Mouse (Mus musculus): ENCODE results near the gene Hjurp. TPM values are rescaled to one million over a fixed set of nuclear protein-coding genes. Genes with fewer than 3 reads are reported as not detected.
"Not testable (repeated sequence)": the region's sequence is repeated elsewhere in the genome, so short reads cannot be mapped to it uniquely, and the experiment has no call there.

Gene Hjurp
- polyA plus RNA-seq, 1 experiment = 29.4 TPM

DNA sequence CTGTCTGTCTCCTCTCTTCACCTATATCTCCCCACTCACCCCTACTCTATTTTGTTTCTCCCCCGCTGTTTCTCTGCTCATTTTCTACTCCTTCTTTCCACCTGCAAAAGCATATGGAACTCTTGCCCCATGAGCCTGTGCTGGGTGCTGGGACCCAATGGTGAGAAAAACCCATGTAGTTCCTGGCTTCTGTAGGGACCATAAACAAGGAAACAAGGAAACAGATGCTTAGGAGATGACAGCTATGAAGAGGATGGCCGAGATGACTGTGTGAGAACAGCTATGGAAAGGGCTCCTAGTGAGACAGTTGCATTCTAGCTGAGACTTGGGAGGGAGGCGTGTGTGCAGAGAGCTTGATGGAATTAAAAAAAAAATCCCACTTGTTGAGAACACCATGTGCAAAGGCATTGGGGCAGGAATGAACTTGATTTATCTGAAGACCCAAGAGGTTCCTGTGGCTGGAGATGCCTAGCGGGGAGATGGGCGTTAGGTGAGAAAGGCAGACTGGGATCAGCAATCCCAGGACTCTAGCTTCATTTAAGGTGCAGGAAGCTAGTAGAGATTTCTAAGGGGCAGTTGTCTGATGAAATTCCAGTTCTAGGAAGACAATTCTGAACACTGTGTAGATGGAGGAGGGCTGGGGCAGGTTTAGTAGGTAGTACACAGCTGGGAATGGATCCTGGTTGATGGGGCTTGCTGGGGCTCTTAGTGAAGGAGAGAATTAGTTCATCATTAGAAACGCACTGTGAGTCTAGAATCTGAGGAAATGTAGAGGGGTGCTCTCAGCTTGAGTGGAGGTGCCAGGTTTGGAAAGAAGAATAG is 46.2 kb downstream of the Hjurp start:
- WGBS = 69% methylated on average over 6 of the region's 6 CpGs
- TF ChIP-seq POLR2A (IDR thresholded peaks at IDR 0.05; ENCODE audit: borderline replicate concordance, extremely low read depth, low read depth, low read length) (no peak), CTCF (IDR thresholded peaks at IDR 0.05; ENCODE audit: insufficient read depth, low read length) (no peak)
- Histone ChIP-seq H3K4me1 (ENCODE audit: control insufficient read depth, insufficient read depth, low read length) (no peaks in the 10 kb centered on the region), H3K4me3 (replicated peaks; ENCODE audit: extremely low read depth, low read depth, low read length) (no peak overlapping the region)
- no peak for DNase-seq

DNA sequence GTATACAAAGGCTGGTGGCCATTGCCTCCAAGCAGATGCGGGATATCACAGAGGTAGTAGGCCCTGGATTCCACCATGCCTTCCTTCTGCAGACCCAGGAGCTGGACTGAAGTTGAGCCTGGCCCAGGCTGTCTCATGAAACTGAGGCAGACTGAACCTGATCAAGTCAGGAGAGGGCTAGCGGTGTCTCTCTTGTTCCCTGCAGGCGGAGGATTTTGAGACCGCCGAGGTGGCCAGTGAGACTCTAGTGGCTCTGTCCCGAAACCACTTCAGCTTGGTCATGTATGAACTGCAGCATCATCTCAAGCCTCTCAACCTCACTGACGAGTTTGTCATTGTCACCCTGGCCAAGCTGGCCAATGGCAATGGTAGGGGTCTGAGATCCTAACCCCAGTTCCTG is 47.0 kb downstream of the Hjurp start:
- Histone ChIP-seq H3K4me3 (replicated peaks; ENCODE audit: extremely low read depth, low read depth, low read length) (no peak overlapping the region), H3K4me1 (ENCODE audit: control insufficient read depth, insufficient read depth, low read length) (no peaks in the 10 kb centered on the region)
- no peak for TF ChIP-seq CTCF (IDR thresholded peaks at IDR 0.05; ENCODE audit: insufficient read depth, low read length)
- TF ChIP-seq POLR2A (IDR thresholded peaks at IDR 0.05; ENCODE audit: borderline replicate concordance, extremely low read depth, low read depth, low read length) = no peak
- 67% methylated on average over 7 of the region's 7 CpGs for WGBS
- no peak for DNase-seq

DNA sequence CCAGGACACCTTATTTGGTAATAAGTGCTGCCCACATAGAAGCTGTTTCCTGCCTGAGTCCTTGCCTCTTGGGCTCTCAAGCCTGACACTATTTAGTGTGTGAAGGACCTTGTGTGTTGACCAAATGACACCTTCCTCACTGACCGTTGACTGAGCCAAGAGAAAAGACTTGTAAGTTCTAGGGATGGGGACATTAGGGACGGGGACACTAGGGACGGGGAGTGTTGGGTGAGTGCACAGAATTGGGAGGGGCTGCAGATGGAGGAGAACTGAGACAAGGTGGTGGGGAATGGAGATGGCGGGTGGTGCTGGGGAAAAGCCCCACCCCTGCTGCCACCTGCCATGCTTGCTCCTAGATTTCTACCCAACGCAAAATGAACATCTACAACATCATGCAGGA is 47.4 kb downstream of the Hjurp start:
- no peak for TF ChIP-seq POLR2A (IDR thresholded peaks at IDR 0.05; ENCODE audit: borderline replicate concordance, extremely low read depth, low read depth, low read length)
- TF ChIP-seq CTCF (IDR thresholded peaks at IDR 0.05; ENCODE audit: insufficient read depth, low read length) = no peak
- peak; percentile 10 for DNase-seq
- 82% methylated on average over 5 of the region's 5 CpGs for WGBS

DNA sequence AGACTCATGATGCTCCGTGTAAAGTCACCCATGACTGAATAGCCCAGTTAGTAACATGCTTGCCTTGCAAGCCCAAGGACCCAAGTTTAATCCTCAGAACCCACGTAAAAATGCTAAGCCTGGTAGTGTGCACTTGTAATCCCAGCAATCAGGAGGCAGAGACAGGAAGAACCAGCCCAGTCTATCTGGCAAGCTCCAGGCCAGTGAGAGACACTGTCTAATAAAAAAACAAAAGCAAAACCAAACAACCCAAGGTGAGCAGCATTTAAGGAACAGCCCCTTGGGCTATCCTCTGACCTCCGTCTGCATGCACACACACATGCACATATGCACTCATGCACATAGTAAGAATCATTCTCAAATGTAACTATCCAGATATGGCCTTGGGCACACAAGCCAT is 47.9 kb downstream of the Hjurp start:
- 74% methylated on average over 3 of the region's 3 CpGs for WGBS
- TF ChIP-seq CTCF (IDR thresholded peaks at IDR 0.05; ENCODE audit: insufficient read depth, low read length) = no peak
- TF ChIP-seq POLR2A (IDR thresholded peaks at IDR 0.05; ENCODE audit: borderline replicate concordance, extremely low read depth, low read depth, low read length) = no peak
- Histone ChIP-seq H3K4me1 (ENCODE audit: control insufficient read depth, insufficient read depth, low read length) (no peaks in the 10 kb centered on the region), H3K4me3 (replicated peaks; ENCODE audit: extremely low read depth, low read depth, low read length) (no peak overlapping the region)
- DNase-seq = no peak

More for the DNA sequence above, 47.4 kb downstream of the Hjurp start:
- H3K4me1 ChIP-seq (ENCODE audit: control insufficient read depth, insufficient read depth, low read length) = no peaks in the 10 kb centered on the region
- H3K4me3 ChIP-seq (replicated peaks; ENCODE audit: extremely low read depth, low read depth, low read length) = no peak overlapping the region

DNA sequence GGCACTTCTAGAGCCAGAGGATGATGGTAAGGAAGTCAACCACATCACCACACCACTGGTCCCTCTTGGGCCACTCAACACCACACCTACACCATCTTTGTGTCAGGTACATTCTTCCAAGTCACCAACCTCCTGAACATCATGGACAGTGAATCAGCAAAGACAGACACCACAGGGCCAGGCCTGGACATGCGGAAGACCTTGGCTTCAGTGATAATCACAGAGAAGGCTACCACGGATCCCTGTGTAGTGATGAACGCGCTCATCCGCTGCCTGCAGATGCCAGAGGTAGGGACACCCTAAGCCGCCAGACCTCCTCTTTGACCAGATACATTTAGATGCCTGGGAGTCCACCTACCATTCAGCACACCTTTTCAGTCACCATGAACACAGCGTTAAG is 49.3 kb downstream of the Hjurp start:
- H3K4me3 ChIP-seq (replicated peaks; ENCODE audit: extremely low read depth, low read depth, low read length) = no peak overlapping the region
- peak; percentile 10 for DNase-seq
- WGBS = 70% methylated on average over 7 of the region's 7 CpGs
- TF ChIP-seq POLR2A (IDR thresholded peaks at IDR 0.05; ENCODE audit: borderline replicate concordance, extremely low read depth, low read depth, low read length) (no peak), CTCF (IDR thresholded peaks at IDR 0.05; ENCODE audit: insufficient read depth, low read length) (no peak)
- H3K4me1 ChIP-seq (ENCODE audit: control insufficient read depth, insufficient read depth, low read length) = no peaks in the 10 kb centered on the region

DNA sequence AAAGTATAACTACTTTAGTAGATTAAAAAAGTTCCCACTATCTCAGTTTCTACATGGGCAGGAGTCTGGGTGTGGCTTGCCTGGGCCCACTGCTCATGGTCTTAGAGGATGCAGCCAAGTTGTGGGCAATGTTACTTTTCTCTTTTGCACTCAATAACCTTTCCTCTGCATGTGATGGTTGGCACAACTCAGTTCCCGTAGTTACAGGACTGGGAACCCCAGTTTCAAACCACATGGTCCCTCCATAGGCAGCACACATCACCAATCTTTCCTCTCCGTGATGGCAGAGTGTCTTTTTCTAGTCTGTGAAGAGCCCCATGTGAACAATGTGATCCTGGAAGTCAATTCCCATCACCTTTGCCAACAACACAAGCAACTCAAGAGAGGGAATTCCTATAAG is 50.0 kb downstream of the Hjurp start:
- no peak overlapping the region for H3K4me3 ChIP-seq (replicated peaks; ENCODE audit: extremely low read depth, low read depth, low read length)
- TF ChIP-seq CTCF (IDR thresholded peaks at IDR 0.05; ENCODE audit: insufficient read depth, low read length) (no peak), POLR2A (IDR thresholded peaks at IDR 0.05; ENCODE audit: borderline replicate concordance, extremely low read depth, low read depth, low read length) (no peak)
- no peaks in the 10 kb centered on the region for H3K4me1 ChIP-seq (ENCODE audit: control insufficient read depth, insufficient read depth, low read length)
- peak; percentile 11 for DNase-seq
- WGBS = 48% methylated on average over 2 of the region's 2 CpGs

DNA sequence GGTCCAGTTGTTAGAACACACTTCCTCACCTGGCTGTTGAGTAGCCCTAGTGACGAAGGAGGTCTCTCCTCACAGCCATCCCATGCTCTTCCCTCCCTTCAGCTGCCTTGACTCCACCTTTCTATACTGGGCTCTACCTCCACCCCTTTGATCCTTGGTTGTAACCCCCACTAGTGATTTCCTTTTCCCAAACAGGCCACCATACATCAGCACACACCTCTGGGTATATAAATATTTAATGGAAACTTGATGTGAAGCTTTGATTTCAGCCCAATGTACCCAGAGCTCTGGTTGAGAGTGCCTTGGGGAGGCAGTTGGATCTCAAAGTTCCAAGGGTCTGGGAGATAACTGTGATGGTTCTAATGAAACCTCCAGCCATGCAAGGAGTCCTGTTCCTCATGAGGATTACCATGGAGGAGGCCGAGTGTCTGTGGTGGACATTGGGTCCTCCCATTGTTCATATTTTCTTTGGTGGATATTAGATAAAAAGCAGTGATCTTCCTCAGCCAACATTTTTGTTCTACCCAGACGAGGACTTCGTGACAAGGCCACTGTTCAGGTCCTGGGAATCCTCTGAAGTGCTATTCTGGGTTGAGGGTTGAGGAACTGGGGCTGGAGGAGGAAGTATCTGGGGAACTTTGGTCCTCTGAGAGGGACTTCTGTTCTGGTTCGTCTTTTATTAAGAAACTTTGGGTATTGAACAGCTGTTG is 50.6 kb downstream of the Hjurp start, which contains the start of gene Mroh2a:
Gene Mroh2a, plus strand, starts transcription at position 317 of the 710 bp plus-strand sequence.
- H3K4me3 ChIP-seq (replicated peaks; ENCODE audit: extremely low read depth, low read depth, low read length) = no peak within 1 kb of the TSS
- H3K4me1 ChIP-seq (ENCODE audit: control insufficient read depth, insufficient read depth, low read length) = no peaks in the 10 kb centered on the region
- WGBS = 42% methylated on average over 5 of the region's 5 CpGs
- no peak for TF ChIP-seq CTCF (IDR thresholded peaks at IDR 0.05; ENCODE audit: insufficient read depth, low read length)
- no peak for TF ChIP-seq POLR2A (IDR thresholded peaks at IDR 0.05; ENCODE audit: borderline replicate concordance, extremely low read depth, low read depth, low read length)
- DNase-seq = peak; percentile 14

DNA sequence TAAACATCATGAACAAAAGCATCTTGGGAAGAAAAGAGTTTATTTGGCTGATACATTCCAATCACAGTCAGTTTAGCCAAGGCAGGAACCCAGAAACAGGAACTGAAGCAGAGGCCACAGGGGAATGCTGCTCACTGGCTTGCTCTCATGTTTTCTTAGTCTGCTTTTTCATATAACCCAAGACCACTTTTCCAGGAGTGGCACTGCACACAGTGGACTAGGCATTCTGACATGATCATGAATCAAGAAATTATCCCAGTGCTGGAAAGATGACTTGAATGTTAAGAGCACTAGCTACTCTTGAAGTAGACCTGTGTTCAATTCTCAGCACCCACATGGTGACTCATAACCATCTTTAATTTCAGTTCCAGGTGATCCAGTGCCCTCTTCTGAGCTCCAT is 51.7 kb downstream of the Hjurp start:
- Histone ChIP-seq H3K4me3 (replicated peaks; ENCODE audit: extremely low read depth, low read depth, low read length) (no peak overlapping the region), H3K4me1 (ENCODE audit: control insufficient read depth, insufficient read depth, low read length) (no peaks in the 10 kb centered on the region)
- TF ChIP-seq CTCF (IDR thresholded peaks at IDR 0.05; ENCODE audit: insufficient read depth, low read length) = no peak
- DNase-seq = no peak

DNA sequence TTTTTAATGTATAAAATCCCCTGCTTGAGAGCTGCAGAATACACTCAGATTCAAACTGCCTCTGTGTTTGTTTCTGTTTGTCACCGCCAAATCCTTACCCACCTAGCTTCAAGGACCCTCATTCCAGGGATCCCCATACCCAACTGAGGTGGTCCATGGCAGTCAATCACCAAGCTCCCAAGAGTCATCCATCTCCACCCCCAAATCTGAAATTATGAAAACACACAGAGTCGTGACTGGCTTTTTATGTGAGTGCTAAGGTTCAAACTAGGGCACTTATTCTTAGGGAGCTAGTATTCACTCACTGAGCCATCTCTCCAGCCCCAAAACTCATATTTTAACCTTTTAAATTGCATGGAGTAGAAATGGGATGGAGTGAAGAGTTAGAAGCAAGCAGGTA is 52.1 kb downstream of the Hjurp start:
- H3K4me1 ChIP-seq (ENCODE audit: control insufficient read depth, insufficient read depth, low read length); DNase-seq; H3K4me3 ChIP-seq (replicated peaks; ENCODE audit: extremely low read depth, low read depth, low read length): not testable (repeated sequence)
- WGBS = 22% methylated on average over 2 of the region's 2 CpGs
